Mouse (Mus musculus) Muller cell, postnatal 12 days (primary cell): Measurements from ENCODE around the gene Ppp6r3.

Source experiments
- DNase-seq: peaks from one replicate; pipeline ENCODE4 v3.0.0-alpha.2; 2015; ENCODE audit errors: inconsistent ontology term

Ppp6r3 gene

DNA sequence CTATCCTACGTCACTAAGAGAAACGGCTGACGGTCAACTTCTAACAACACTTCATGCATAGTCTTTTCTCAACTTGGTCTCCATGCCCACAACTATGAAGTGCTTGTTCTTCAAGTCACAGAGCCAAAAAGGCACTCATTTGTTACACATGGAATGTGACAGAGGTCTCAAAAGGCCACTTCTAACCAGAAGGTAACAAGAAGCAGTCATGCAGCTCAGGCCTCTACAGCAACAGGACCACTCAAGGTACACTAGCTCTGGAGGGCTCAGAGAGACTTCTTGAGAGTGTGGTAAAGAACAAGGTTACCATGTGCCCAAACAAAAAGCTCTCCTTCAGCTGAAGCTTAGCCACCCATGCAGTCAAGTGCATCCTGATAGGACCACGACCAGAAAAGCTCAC, 46.9 kb downstream of the Ppp6r3 start:
- DNase-seq = peak; percentile 64

GRCm38 (mm10) chr19:3527531-3527930, 48.0 kb downstream of the Ppp6r3 start:
- peak; percentile 39 for DNase-seq

- peak; percentile 74 for DNase-seq
These were observed 55.9 kb downstream of the Ppp6r3 start for GRCm38 (mm10) chr19:3519471-3520169.

- no peak for DNase-seq
These were observed 78.3 kb downstream of the Ppp6r3 start for GRCm38 (mm10) chr19:3497216-3497615.

DNA sequence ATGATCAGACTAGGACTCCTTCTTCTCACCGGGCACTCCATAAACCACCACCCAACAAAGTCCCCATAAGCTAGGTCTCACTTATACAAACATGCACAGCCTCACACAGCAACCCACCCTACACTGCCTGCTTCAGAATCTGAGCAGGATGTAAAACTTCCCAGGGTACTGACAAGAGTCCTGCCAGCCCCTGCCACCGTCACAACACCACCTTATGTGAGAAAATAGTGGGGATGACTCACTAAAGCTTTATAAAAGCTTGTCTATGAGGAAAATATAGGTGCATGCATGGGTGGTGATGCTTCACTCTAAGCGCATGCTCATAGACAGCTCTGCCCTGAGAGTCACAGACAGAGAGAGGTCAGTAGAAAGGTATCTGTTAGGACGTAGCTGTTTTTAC, 85.7 kb downstream of the Ppp6r3 start:
- DNase-seq = no peak

- no peak for DNase-seq
These were observed 92.7 kb downstream of the Ppp6r3 start for GRCm38 (mm10) chr19:3482831-3483230.

GRCm38 (mm10) chr19:3480101-3480500, 95.4 kb downstream of the Ppp6r3 start:
- no peak for DNase-seq

DNA sequence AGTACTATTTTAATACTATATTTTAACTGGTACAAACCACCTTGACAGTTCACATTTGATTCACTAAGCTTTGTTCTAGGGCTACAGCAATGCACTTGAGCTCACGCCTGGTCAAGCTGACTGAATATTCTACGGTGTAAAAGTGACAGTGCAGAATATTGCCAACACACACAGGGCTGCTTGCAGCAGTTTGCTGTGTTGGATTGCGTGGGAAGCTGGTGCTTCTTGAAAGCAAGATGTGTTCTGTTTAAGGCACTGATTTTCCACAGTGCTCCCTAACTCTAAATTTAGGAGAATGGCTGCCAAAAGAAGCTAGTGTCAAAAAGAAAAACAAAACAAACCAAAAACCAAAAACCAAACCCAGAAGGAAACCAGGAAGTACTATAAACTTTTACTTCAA, 98.6 kb downstream of the Ppp6r3 start:
- DNase-seq = no peak

DNA sequence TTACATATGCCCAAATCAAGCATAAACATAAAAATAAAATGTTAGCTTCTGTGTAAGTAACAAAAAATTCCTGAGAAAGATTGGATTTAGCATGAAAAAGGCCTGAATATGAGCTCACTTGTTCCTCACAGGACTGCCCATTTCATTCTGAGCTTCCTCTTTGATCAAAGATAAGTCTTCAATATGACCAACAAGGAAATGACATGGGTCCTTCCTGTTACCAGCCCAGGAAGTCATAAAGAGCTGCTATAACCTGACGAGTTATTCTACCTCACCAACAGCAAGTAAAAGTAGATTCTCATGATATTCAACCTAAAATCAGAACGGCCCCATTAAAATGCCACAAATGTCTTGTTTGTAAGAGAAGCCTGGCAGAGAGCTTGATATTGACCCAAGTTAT, 104.3 kb downstream of the Ppp6r3 start:
- no peak for DNase-seq

GRCm38 (mm10) chr19:3467574-3467973, 108.0 kb downstream of the Ppp6r3 start:
- DNase-seq = no peak

GRCm38 (mm10) chr19:3459986-3460385, 115.6 kb downstream of the Ppp6r3 start:
- no peak for DNase-seq

DNA sequence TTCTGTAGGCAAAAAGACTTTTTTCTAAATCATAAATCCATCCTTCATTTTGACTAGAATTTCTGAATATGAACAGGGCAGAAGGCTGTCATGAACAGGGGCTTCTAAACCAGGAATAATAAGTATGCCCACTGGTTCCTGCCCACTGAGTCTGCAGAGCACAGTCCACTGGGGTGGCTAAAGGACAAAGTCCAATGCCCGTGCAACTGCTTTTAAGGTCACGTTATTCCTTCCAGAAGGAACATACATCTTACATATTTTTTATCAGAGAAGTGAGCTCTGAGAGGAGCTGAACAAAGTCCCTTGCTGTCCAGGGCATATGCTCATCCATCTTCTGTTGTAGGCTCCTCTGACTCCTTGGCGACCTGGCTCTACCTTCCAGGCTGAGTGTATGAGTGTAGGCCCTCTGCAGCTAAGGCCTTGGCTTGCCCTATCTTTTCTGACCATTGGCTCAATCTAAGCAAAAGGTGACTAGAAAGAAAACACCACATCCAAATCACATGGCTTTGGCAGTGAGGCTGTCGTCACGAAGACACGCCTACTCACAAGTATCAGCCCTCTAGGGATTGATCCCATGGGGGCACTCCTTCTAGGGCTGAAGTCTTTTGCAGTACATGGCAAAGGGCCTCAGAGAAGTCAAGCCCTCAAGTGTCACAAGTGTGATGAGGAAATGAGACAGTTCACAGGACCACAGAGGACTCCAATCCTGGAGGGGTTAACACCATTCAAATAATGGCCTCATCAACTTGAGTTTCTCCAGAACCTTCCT, 117.0 kb downstream of the Ppp6r3 start:
- no peak for DNase-seq

- no peak for DNase-seq
These were observed 117.8 kb downstream of the Ppp6r3 start for GRCm38 (mm10) chr19:3457700-3458099.

DNA sequence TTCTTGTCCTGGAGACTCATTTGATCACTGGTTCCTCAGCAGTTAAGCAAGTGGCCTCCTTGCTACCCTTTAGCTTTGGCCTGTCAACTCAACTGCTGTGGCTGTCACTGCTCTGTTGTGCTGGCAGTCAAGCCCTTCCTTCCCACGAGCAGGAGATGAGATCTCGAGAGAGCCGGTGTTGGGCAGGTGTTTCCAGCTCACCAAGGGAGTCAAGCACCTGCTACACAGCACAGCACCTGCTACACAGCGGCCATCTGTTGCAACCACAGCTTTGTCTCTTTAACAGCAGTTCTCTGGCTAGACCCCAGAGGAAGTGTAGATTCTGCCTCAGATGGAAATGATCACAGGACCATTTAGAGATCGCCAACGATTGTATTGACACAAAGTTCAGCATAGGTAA, 123.9 kb downstream of the Ppp6r3 start:
- DNase-seq = no peak

DNA sequence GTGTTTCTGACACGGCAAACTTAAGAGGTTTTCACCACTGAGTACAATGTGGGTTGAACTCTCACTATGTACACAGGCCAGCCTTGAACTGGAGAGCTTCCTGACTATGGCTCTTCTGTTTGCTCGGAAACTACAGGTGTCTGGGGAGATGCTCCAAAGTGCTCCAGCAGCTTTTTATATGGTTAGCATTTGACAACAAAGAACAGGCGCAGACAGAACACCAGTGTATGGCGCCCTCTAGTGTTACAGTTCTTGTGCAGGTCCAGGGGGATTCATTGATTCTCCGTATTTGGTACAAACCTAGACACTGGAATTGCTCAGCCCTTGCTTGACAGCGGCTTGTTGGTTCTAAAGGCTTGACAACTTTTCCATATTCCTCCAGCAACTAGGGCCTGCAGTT, 124.4 kb downstream of the Ppp6r3 start:
- peak; percentile 65 for DNase-seq

DNA sequence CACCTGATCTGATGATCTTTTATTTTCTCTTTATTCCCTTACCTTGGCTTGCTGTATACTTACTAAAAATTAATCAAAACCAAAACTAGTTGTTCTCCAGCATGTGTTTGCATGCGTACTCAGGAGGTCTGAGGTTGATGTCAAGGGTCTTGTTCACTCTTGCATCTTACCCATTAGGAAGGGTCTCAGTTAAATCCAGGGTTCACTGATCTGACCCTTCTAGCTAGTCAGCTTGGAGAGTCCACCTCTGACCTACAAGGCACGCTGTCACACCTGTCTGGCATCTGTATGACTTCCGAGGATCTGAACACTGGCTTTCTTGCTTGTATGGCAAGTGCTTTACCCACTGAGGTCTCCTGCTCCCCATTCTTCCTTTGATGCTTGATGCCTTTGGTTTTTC, 124.8 kb downstream of the Ppp6r3 start:
- DNase-seq = no peak

DNA sequence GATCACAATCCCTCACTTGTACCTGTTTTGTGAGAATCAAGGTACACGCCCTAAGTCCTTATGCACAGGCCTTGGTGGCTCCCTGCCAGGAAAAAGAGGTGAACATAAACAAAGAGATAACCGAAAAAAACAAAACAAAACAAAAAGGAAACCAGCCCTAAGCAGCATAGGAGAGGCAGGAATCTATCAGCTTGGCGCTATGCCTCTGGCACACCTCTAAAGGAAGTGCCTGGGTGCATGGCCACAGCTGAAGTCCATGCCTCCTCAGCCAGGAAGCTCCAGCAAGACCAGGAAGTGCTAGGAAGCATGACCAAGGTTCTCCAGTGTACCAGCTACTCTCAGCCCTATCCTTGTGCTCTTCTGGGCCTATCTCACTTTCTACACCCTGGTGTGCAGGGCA, 126.3 kb downstream of the Ppp6r3 start:
- no peak for DNase-seq

- no peak for DNase-seq
These were observed 128.2 kb downstream of the Ppp6r3 start for GRCm38 (mm10) chr19:3447348-3447747.

DNA sequence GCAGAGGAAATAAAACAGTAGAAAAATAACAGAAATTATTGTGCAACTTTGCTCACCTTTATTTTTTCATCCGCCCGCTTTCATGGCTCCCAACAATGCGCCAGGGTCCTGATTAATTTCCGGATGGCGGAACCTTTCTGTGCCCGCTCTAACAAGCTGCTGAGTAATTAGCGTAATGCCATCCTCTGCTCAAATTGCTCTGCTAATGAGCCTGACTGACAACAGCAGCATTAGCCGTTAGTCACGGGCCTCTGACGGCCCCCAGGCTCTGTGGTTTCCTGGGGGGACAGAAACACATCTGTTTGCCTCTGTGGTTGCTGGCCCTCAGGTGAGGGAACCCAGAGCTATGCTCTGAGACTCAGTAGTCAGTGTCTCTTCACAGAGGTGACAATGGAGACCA, 134.5 kb downstream of the Ppp6r3 start:
- peak; percentile 68 for DNase-seq

- no peak for DNase-seq
These were observed 134.9 kb downstream of the Ppp6r3 start for GRCm38 (mm10) chr19:3440667-3441066.

DNA sequence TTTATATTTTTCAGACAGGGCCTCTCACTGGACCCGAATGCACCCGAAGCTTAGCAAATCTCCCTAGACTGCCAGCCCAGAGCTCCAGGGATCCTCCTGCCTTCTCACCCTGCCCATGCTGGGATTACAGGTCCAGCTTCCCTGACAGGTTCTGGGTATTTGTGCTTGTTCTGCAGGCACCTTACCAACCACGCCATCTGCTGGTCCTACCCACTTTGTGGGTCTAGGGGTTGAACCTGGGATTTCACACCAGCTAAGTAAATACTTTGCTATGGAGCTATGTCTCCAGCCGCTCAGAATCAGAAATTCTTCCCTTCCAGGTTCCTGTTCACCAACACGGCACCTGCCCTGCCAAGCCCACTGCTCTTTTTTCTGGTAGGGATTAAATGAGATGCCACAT, 137.6 kb downstream of the Ppp6r3 start:
- no peak for DNase-seq

- no peak for DNase-seq
These were observed 138.7 kb downstream of the Ppp6r3 start for GRCm38 (mm10) chr19:3436840-3437239.

- no peak for DNase-seq
These were observed 139.7 kb downstream of the Ppp6r3 start for GRCm38 (mm10) chr19:3435824-3436223.
